Mouse (Mus musculus) monocyte, adult 59 days (primary cell): ENCODE results near the gene Olfr1321. TPM values are rescaled to one million over a fixed set of nuclear protein-coding genes. Genes with fewer than 3 reads are reported as not detected.

Source experiments
- total RNA-seq, 2 experiments: library from RNA; stranded (reverse); gene quantifications; one replicate each; pipeline ENCODE4 v1.2.4; 2023

Gene Olfr1321
- total RNA-seq = not detected

DNA sequence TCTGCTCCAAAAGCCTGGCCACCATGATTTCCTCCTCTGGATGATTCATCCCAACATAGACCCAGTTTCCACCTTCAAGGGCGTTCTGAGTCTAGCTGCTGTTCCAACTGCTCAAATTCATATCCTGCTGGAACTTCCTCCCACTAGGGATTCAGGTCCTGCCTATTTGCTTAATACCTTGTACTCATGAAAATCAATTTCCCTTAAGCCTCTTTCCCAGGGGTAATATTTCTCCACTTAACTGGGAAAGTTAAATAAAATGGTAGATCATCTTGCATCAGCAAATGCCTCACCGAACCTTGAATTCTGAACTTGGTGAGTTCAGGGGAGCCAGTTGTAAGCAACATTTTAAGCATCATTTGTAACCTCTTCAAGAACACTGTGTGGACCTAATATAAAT lies at the start of gene Olfr1321:
Gene Olfr1321, minus strand, starts transcription at position 101 of the 400 bp plus-strand sequence.

Other genes starting within 250 kb of the Olfr1321 start
- gene Olfr1320, start 62.7 kb downstream of the Olfr1321 start, total RNA-seq = not detected
- not detected for gene Igsf1, start 62.7 kb upstream of the Olfr1321 start, total RNA-seq
- not detected for gene Olfr1322, start 156.4 kb upstream of the Olfr1321 start, total RNA-seq